Comparison of ENCODE assay signal across 8 mouse cellular contexts in genomic region chr16:72307537-72308330, GRCm38 (mm10). TPM values are rescaled to one million over a fixed set of nuclear protein-coding genes. Genes with fewer than 3 reads are reported as not detected.
DNase-seq lines count a peak whose midpoint lies in the region; ATAC-seq and TF ChIP-seq lines count a peak whose summit lies in the region.

Gene Robo1 (plus strand): TSS chr16:72308306.

- ATAC-seq in kidney, embryonic 16.5 days (ENCODE audit: low FRiP score, low TSS enrichment), result no peak
- no peak for ATAC-seq in hindbrain, embryonic 15.5 days (ENCODE audit: low FRiP score, low read depth)
- ATAC-seq in midbrain, embryonic 12.5 days (ENCODE audit: low FRiP score, low read depth), result no peak

- no peak within 1 kb of the TSS for H3K27ac ChIP-seq in kidney, embryonic 16.5 days (ENCODE audit: low read length)
- peak within 1 kb of the TSS; percentile 59; the same call in 1 of the 2 replicates for H3K27ac ChIP-seq in cortical plate, adult 2 months (ENCODE audit: insufficient read depth, low read length)
- no peak within 1 kb of the TSS for H3K27ac ChIP-seq in hindbrain, embryonic 15.5 days (replicated peaks)
- H3K27ac ChIP-seq in midbrain, embryonic 12.5 days (replicated peaks), result no peak within 1 kb of the TSS

- 81% methylated on average over 8 of the region's 8 CpGs for WGBS in kidney, embryonic 16.5 days
- 73% methylated on average over 8 of the region's 8 CpGs for WGBS in hindbrain, embryonic 15.5 days
- 82% methylated on average over 8 of the region's 8 CpGs for WGBS in midbrain, embryonic 12.5 days

- no peaks in the 10 kb centered on the region for H3K9me3 ChIP-seq in kidney, embryonic 16.5 days (ENCODE audit: low read length)
- no peaks in the 10 kb centered on the region for H3K9me3 ChIP-seq in hindbrain, embryonic 15.5 days
- H3K9me3 ChIP-seq in midbrain, embryonic 12.5 days, result no peaks in the 10 kb centered on the region

- TF ChIP-seq CTCF in cortical plate, adult 2 months (IDR thresholded peaks at IDR 0.05; ENCODE audit: extremely low read depth, insufficient read depth, low read length), result no peak

- no peak for DNase-seq in kidney, adult 8-10 months
- DNase-seq in cerebellum, postnatal 14 days, result no peak
- no peak for DNase-seq in urinary bladder, postnatal 10 days (ENCODE audit: low spot score)
- DNase-seq in lung, postnatal 10 days, result no peak

- H3K27me3 ChIP-seq in kidney, embryonic 16.5 days (ENCODE audit: insufficient read depth, low read length), result no peaks in the 10 kb centered on the region
- no peaks in the 10 kb centered on the region for H3K27me3 ChIP-seq in hindbrain, embryonic 15.5 days
- H3K27me3 ChIP-seq in midbrain, embryonic 12.5 days, result no peaks in the 10 kb centered on the region

- no peak within 1 kb of the TSS for H3K9ac ChIP-seq in kidney, embryonic 16.5 days (replicated peaks; ENCODE audit: low read length)
- no peak within 1 kb of the TSS for H3K9ac ChIP-seq in hindbrain, embryonic 15.5 days
- H3K9ac ChIP-seq in midbrain, embryonic 12.5 days (replicated peaks), result no peak within 1 kb of the TSS

- H3K4me2 ChIP-seq in kidney, embryonic 16.5 days (replicated peaks; ENCODE audit: low read depth, low read length), result no peak within 1 kb of the TSS
- H3K4me2 ChIP-seq in hindbrain, embryonic 15.5 days, result no peak within 1 kb of the TSS
- H3K4me2 ChIP-seq in midbrain, embryonic 12.5 days (replicated peaks), result no peak within 1 kb of the TSS

- H3K36me3 ChIP-seq in kidney, embryonic 16.5 days (ENCODE audit: insufficient read depth, low read length), result no peaks in the 10 kb centered on the region
- no peaks in the 10 kb centered on the region for H3K36me3 ChIP-seq in hindbrain, embryonic 15.5 days
- H3K36me3 ChIP-seq in midbrain, embryonic 12.5 days, result no peaks in the 10 kb centered on the region

- no peak within 1 kb of the TSS for H3K4me3 ChIP-seq in kidney, embryonic 16.5 days (ENCODE audit: low read length)
- H3K4me3 ChIP-seq in cortical plate, adult 2 months (ENCODE audit: insufficient read depth, low read length), result peak within 1 kb of the TSS; percentile 78
- no peak within 1 kb of the TSS for H3K4me3 ChIP-seq in hindbrain, embryonic 15.5 days
- no peak within 1 kb of the TSS for H3K4me3 ChIP-seq in midbrain, embryonic 12.5 days

- no peaks in the 10 kb centered on the region for H3K4me1 ChIP-seq in kidney, embryonic 16.5 days (ENCODE audit: insufficient read depth, low read length)
- H3K4me1 ChIP-seq in cortical plate, adult 2 months (ENCODE audit: control insufficient read depth, insufficient read depth, low read length), result no peaks in the 10 kb centered on the region; the same call in 1 of the 2 replicates
- no peaks in the 10 kb centered on the region for H3K4me1 ChIP-seq in hindbrain, embryonic 15.5 days (replicated peaks)
- no peaks in the 10 kb centered on the region for H3K4me1 ChIP-seq in midbrain, embryonic 12.5 days

- no peak for TF ChIP-seq POLR2A in cortical plate, adult 2 months (IDR thresholded peaks at IDR 0.05; ENCODE audit: extremely low read depth, insufficient read depth, low read length)

RNA-seq across cellular contexts. Expression of gene Robo1, which starts in this region (rescaled TPM):
- 24.8 and 28.4 TPM in 2 replicates for polyA plus RNA-seq in kidney, embryonic 16.5 days (2015; fragmentation: Nextera tagmentation; extraction: Ambion mirVana)
- 11.6 and 14.1 TPM in 2 replicates for polyA plus RNA-seq in cortical plate, adult 2 months (2012; rRNA removed)
- polyA plus RNA-seq in hindbrain, embryonic 15.5 days (2015; fragmentation: Nextera tagmentation; extraction: Ambion mirVana), result 33.1 and 45.0 TPM in 2 replicates
- 100 and 103 TPM in 2 replicates for polyA plus RNA-seq in midbrain, embryonic 12.5 days (2016; fragmentation: Nextera tagmentation; extraction: Ambion mirVana)
